Mouse (Mus musculus): Measurements from ENCODE around the gene Gfod1. TPM values are rescaled to one million over a fixed set of nuclear protein-coding genes. Genes with fewer than 3 reads are reported as not detected.

Gfod1 gene
- total RNA-seq, 2 experiments from 2014 or later: 35.3 to 36.0 TPM

GRCm38 (mm10) chr13:43267902-43268301 is 36.1 kb downstream of the Gfod1 start:
- DNase-seq (ENCODE audit: low spot score): no peak
- intact Hi-C loops (cut with DNase I): no loop called here

GRCm38 (mm10) chr13:43267216-43267615 is 36.8 kb downstream of the Gfod1 start:
- intact Hi-C loops (cut with DNase I): no loop called here
- DNase-seq (ENCODE audit: low spot score): no peak

GRCm38 (mm10) chr13:43266333-43266732 is 37.6 kb downstream of the Gfod1 start:
- intact Hi-C loops (cut with DNase I): no loop called here
- DNase-seq (ENCODE audit: low spot score): no peak

GRCm38 (mm10) chr13:43265116-43265515 is 38.9 kb downstream of the Gfod1 start:
- DNase-seq (ENCODE audit: low spot score): no peak
- intact Hi-C loops (cut with DNase I): no loop called here

- intact Hi-C loops (cut with DNase I): loop anchor here (5.0 kb wide), 1 partner anchor 39 kb away; the partner anchor contains the start of gene Gfod1
- DNase-seq (ENCODE audit: low spot score): no peak
Observed at GRCm38 (mm10) chr13:43263646-43264045, 40.3 kb downstream of the Gfod1 start.

- intact Hi-C loops (cut with DNase I): loop anchor here (5.0 kb wide), 1 partner anchor 40 kb away; the partner anchor contains the start of gene Gfod1
- DNase-seq (ENCODE audit: low spot score): no peak
Observed at GRCm38 (mm10) chr13:43262114-43262739, 41.7 kb downstream of the Gfod1 start.

GRCm38 (mm10) chr13:43261287-43261686 is 42.7 kb downstream of the Gfod1 start:
- intact Hi-C loops (cut with DNase I): loop anchor here (5.0 kb wide), 1 partner anchor 41 kb away; the partner anchor contains the start of gene Gfod1
- DNase-seq (ENCODE audit: low spot score): no peak

GRCm38 (mm10) chr13:43260731-43261130 is 43.2 kb downstream of the Gfod1 start:
- intact Hi-C loops (cut with DNase I): loop anchor here (5.0 kb wide), 1 partner anchor 42 kb away; the partner anchor contains the start of gene Gfod1
- no peak for DNase-seq (ENCODE audit: low spot score)

- intact Hi-C loops (cut with DNase I): no loop called here
- DNase-seq (ENCODE audit: low spot score): no peak
Observed at GRCm38 (mm10) chr13:43256447-43256846, 47.5 kb downstream of the Gfod1 start.

- DNase-seq (ENCODE audit: low spot score): no peak
- intact Hi-C loops (cut with DNase I): no loop called here
Observed at GRCm38 (mm10) chr13:43253526-43253925, 50.4 kb downstream of the Gfod1 start.

GRCm38 (mm10) chr13:43252105-43252790 is 51.7 kb downstream of the Gfod1 start:
- intact Hi-C loops (cut with DNase I): no loop called here
- no peak for DNase-seq (ENCODE audit: low spot score)

GRCm38 (mm10) chr13:43251391-43251790 is 52.6 kb downstream of the Gfod1 start:
- intact Hi-C loops (cut with DNase I): no loop called here
- DNase-seq (ENCODE audit: low spot score): no peak

- intact Hi-C loops (cut with DNase I): no loop called here
- DNase-seq (ENCODE audit: low spot score): no peak
Observed at GRCm38 (mm10) chr13:43250653-43251052, 53.3 kb downstream of the Gfod1 start.

GRCm38 (mm10) chr13:43250106-43250505 is 53.9 kb downstream of the Gfod1 start:
- DNase-seq (ENCODE audit: low spot score): no peak

GRCm38 (mm10) chr13:43248381-43248780 is 55.6 kb downstream of the Gfod1 start:
- no peak for DNase-seq (ENCODE audit: low spot score)
- intact Hi-C loops (cut with DNase I): no loop called here

More at GRCm38 (mm10) chr13:43250106-43250505, 53.9 kb downstream of the Gfod1 start:
- intact Hi-C loops (cut with DNase I): no loop called here

- intact Hi-C loops (cut with DNase I): no loop called here
- DNase-seq (ENCODE audit: low spot score): no peak
Observed at GRCm38 (mm10) chr13:43246876-43247275, 57.1 kb downstream of the Gfod1 start.

- DNase-seq (ENCODE audit: low spot score): no peak
- intact Hi-C loops (cut with DNase I): no loop called here
Observed at GRCm38 (mm10) chr13:43243793-43244192, 60.2 kb downstream of the Gfod1 start.

- DNase-seq (ENCODE audit: low spot score): no peak
- intact Hi-C loops (cut with DNase I): no loop called here
Observed at GRCm38 (mm10) chr13:43243240-43243639, 60.7 kb downstream of the Gfod1 start.

- intact Hi-C loops (cut with DNase I): loop anchor here (2.0 kb wide), 1 partner anchor 43 kb away; no protein-coding TSS in a partner anchor
- DNase-seq (ENCODE audit: low spot score): no peak
Observed at GRCm38 (mm10) chr13:43241750-43242149, 62.2 kb downstream of the Gfod1 start.

GRCm38 (mm10) chr13:43241069-43241468 is 62.9 kb downstream of the Gfod1 start:
- intact Hi-C loops (cut with DNase I): loop anchor here (2.0 kb wide), 1 partner anchor 42 kb away; no protein-coding TSS in a partner anchor
- DNase-seq (ENCODE audit: low spot score): no peak

GRCm38 (mm10) chr13:43239790-43240216 is 64.2 kb downstream of the Gfod1 start:
- intact Hi-C loops (cut with DNase I): loop anchor here (2.0 kb wide), 1 partner anchor 41 kb away; no protein-coding TSS in a partner anchor
- DNase-seq (ENCODE audit: low spot score): no peak
